Mouse (Mus musculus) testis, adult 2 months (tissue): ENCODE measurements at regions not wholly inside any gene's neighbourhood (a gene's known extent, or its start where the extent isn't known, plus 50 kb on each side); places are given as distances from the start of the nearest gene placed in this dataset.

ENCODE experiments used
- CTCF ChIP-seq: fragments of 200-500 bp; IDR thresholded peaks from 2 replicates; pipeline ENCODE4 v1.5.1; 2012; ENCODE audit warnings: low read depth, mild to moderate bottlenecking, inconsistent platforms, low read length, moderate library complexity; ENCODE audit not compliant: control insufficient read depth, insufficient read depth, insufficient replicate concordance
- POLR2A ChIP-seq: fragments of 200-500 bp; IDR thresholded peaks from 2 replicates; pipeline ENCODE4 v1.6.1; 2012; ENCODE audit warnings: low read depth, mild to moderate bottlenecking, inconsistent platforms, low read length, moderate library complexity; ENCODE audit not compliant: control insufficient read depth

DNA sequence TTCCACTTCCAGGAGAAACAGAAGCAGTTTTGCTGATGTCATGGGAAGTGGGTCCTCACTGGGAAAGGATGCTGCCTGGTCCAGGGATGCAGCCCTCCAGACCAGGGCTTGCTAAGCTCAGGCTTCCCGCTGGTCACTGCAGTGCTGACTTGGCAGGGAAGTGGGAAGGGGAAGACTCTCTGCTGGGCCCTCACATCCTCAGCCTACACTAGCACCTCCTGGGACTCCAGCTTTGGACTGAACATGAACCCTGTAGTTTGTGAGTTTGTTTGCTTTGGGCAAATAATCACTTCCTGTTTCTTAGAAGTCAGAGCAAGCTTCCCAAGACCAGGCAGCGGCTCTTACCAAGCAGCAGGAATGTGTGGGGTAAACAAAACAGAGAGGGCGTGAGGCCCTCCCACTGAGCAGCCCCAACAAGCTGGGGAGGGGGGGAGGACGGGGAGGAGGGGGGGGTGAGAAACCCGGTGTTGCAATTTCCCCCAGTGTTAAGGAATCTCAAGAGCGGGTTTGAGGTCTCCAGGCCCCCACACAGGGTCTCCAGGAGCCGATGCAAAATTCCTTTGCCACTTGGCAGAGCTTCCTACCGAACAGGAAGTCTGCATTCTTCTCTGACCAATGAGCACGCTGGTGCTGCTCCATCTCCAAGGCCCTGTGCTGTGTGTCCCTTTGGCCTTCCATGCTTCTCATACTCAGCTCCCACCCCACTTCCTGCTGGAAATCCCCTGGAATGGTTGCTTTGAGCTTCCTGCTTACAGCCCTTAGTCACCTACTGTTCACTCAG lies 367.7 kb upstream of the Smim15 start:
- TF ChIP-seq CTCF = no peak
- no peak for TF ChIP-seq POLR2A
